Mouse (Mus musculus) heart, postnatal 0 days (tissue): ENCODE data around the gene Cyp1a2.

Source experiments
- CTCF ChIP-seq: IDR thresholded peaks from 2 replicates; pipeline ENCODE4 v1.5.1; 2016; ENCODE audit warnings: antibody characterized with exemption, control low read depth, low read depth
- EP300 ChIP-seq: IDR thresholded peaks from 2 replicates; pipeline ENCODE4 v1.6.1; 2016; ENCODE audit warnings: antibody characterized with exemption, low read depth

- TF ChIP-seq CTCF: no peak
- TF ChIP-seq EP300: peak; percentile 57; the same call in 1 of the 2 replicates
These were observed 39.8 kb upstream of the Cyp1a2 start for GRCm38 (mm10) chr9:57723315-57723715.
